Mouse (Mus musculus) erythroblast, embryonic 14.5 days (primary cell): Measurements from ENCODE around the gene Ebpl.

Experiments
- GATA1 ChIP-seq: IDR thresholded peaks from 2 replicates; pipeline ENCODE4 v1.6.1; 2012; ENCODE audit warnings: low read length, inconsistent platforms, mixed read lengths
- TAL1 ChIP-seq: IDR thresholded peaks from 3 replicates; pipeline ENCODE4 v1.6.1; 2012; ENCODE audit warnings: low read length, inconsistent platforms, mixed read lengths

GRCm38 (mm10) chr14:61404941-61405340 lies 44.7 kb upstream of the Ebpl start:
- TF ChIP-seq TAL1: no peak
- no peak for TF ChIP-seq GATA1
